15 mouse cellular contexts compared by ENCODE assay signal in the genomic region with DNA sequence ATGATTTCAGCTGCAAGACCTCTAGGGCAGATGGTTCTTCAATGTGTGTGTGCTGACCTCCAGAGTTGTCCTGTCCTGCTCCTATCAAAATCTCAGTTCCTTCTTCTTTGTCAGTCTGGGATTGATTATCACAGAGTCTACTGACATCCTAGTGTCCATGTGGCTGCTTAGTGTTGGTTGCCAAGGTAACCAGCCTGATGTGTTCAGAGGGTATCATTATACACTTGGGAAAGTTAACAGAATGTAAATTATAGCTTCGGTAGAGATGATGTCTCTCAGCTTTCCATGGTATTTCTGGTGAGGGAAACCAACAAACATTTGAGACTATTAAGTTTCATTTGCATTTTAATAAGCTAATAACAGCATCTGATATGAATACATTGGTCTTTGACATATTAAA.
"Had no signal": no experiment of that assay in that cellular context is flagged by ENCODE, and none has a peak within 500 bp of the region (broad histone marks: within the 10 kb centered on the region; RNA-seq: fewer than 3 reads in every experiment).

No protein-coding gene starts in this region.

- H3K4me1 ChIP-seq: liver, embryonic 13.5 days had no signal

- H3K9ac ChIP-seq: liver, embryonic 13.5 days had no signal

- H3K4me3 ChIP-seq: layer of hippocampus, adult 2 months; left cerebral cortex, adult 2 months; liver, embryonic 13.5 days had no signal

- H3K36me3 ChIP-seq: liver, embryonic 13.5 days had no signal

- H3K27ac ChIP-seq: kidney, postnatal 0 days; layer of hippocampus, adult 2 months; left cerebral cortex, adult 2 months; liver, embryonic 13.5 days; stomach, postnatal 0 days had no signal

- DNase-seq: kidney, postnatal 25 days; layer of hippocampus, adult 9-11 months; liver, embryonic 13.5 days; lung, adult 2 months; lung, postnatal 14 days; lung, postnatal 4 days; midbrain, embryonic 14.5 days; thymus, adult 2 months; thymus, postnatal 14 days; thymus, postnatal 4 days had no signal

- H3K27me3 ChIP-seq: liver, embryonic 13.5 days had no signal

- H3K9me3 ChIP-seq: liver, embryonic 13.5 days had no signal

- H3K4me2 ChIP-seq: liver, embryonic 13.5 days; midbrain, embryonic 11.5 days had no signal
